Mouse (Mus musculus) olfactory bulb, adult 2 months (tissue): ENCODE measurements around the gene Rnf181.

Source experiments
- CTCF ChIP-seq: fragments of 200-500 bp; IDR thresholded peaks from 2 replicates; pipeline ENCODE4 v1.5.1; 2012; ENCODE audit warnings: low read depth, mild to moderate bottlenecking, low read length, moderate library complexity; ENCODE audit not compliant: insufficient read depth
- POLR2A ChIP-seq: fragments of 200-500 bp; IDR thresholded peaks from 2 replicates; pipeline ENCODE4 v1.6.1; 2012; ENCODE audit warnings: mild to moderate bottlenecking, low read depth, low read length, moderate library complexity; ENCODE audit not compliant: insufficient read depth

DNA sequence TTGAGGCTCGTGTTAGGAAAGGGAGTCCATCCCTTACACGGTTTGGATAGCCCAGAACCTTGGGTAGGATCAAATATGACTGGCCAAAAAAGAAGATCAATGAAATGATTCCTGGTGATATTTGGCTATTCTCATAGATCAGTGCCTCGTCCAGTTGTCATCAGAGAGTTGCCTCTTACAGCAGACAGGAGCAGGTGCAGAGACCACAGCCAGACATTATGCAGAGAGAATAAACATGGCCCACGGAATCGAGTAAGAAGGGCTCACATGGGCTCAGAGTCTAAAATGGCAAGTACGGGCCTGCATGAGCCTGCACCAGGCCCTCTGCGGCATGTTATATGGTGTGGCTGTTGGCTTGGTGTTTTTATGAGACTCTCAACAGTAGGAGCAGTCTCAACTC is 38.6 kb upstream of the Rnf181 start:
- TF ChIP-seq POLR2A (no peak), CTCF (no peak)
